Mouse (Mus musculus): ENCODE results near the gene Ccnd3.

GRCm38 (mm10) chr17:47511111-47512020 lies 6.5 kb downstream of the Ccnd3 start:
- TF ChIP-seq CTCF (IDR thresholded peaks at IDR 0.05; ENCODE audit: low read depth, low read length), result peak; percentile 92
- peak; percentile 89 for TF ChIP-seq EP300 (IDR thresholded peaks at IDR 0.05; ENCODE audit: insufficient read depth, low read depth, low read length)
- peak; percentile 53 for TF ChIP-seq POLR2A (IDR thresholded peaks at IDR 0.05; ENCODE audit: insufficient read depth, low read length)
